Mouse (Mus musculus): ENCODE results near the gene Robo4.

DNA sequence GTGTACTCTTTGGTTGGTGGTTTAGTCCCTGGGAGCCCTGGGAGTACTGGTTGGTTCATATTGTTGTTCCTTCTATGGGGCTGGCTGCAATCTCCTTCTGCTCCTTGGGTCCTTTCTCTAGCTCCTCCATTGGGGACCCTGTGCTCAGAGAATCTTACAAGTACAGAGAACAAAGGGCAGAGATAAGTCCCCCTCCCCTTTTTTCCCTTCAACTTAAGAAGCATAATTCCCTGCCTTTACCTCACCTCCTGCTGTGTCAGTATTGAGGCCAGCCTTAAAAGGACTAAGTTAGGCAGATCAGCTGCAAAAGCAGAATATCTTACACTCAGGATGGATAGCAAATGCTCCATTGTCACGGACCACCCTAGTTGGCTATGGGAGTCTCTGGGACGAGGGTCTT, 9.6 kb upstream of the Robo4 start:
- TF ChIP-seq TCF12 (IDR thresholded peaks at IDR 0.05; ENCODE audit: insufficient read depth, poor library complexity, severe bottlenecking) (no peak), E2F4 (IDR thresholded peaks at IDR 0.05; ENCODE audit: insufficient read depth) (no peak), POLR2A (IDR thresholded peaks at IDR 0.05; ENCODE audit: insufficient read length, low read depth) (no peak)
